Mouse (Mus musculus): Measurements from ENCODE around the gene Dpep3.
"Not testable (repeated sequence)": the region's sequence is repeated elsewhere in the genome, so short reads cannot be mapped to it uniquely, and the experiment has no call there.

The Dpep3 gene

GRCm38 (mm10) chr8:105990856-105991387 lies 11.7 kb upstream of the Dpep3 start, which contains the start of gene Dus2:
Gene Dus2 (plus strand): TSS chr8:105991337.
- in situ Hi-C loops (cut with MboI; ENCODE audit: low pct_unique_long_range_greater_than_20kb in 1 of 2, low sequenced_read_pairs in 2 of 2, unreplicated experiment in 1 of 2): no loop called here

- in situ Hi-C loops (cut with MboI; ENCODE audit: low pct_unique_long_range_greater_than_20kb in 1 of 2, low sequenced_read_pairs in 2 of 2, unreplicated experiment in 1 of 2): no loop called here
These were observed 9.3 kb upstream of the Dpep3 start for GRCm38 (mm10) chr8:105988546-105988945.

GRCm38 (mm10) chr8:105983406-105983805 lies 4.2 kb upstream of the Dpep3 start:
- in situ Hi-C loops (cut with MboI; ENCODE audit: low pct_unique_long_range_greater_than_20kb in 1 of 2, low sequenced_read_pairs in 2 of 2, unreplicated experiment in 1 of 2): not testable (repeated sequence)

GRCm38 (mm10) chr8:105981146-105981545 lies 1.9 kb upstream of the Dpep3 start:
- in situ Hi-C loops (cut with MboI; ENCODE audit: low pct_unique_long_range_greater_than_20kb in 1 of 2, low sequenced_read_pairs in 2 of 2, unreplicated experiment in 1 of 2): no loop called here

- in situ Hi-C loops (cut with MboI; ENCODE audit: low pct_unique_long_range_greater_than_20kb in 1 of 2, low sequenced_read_pairs in 2 of 2, unreplicated experiment in 1 of 2): no loop called here
These were observed 3.9 kb downstream of the Dpep3 start for GRCm38 (mm10) chr8:105975363-105975762.

GRCm38 (mm10) chr8:105971019-105971720 lies 8.1 kb downstream of the Dpep3 start:
- in situ Hi-C loops (cut with MboI; ENCODE audit: low pct_unique_long_range_greater_than_20kb in 1 of 2, low sequenced_read_pairs in 2 of 2, unreplicated experiment in 1 of 2): no loop called here

DNA sequence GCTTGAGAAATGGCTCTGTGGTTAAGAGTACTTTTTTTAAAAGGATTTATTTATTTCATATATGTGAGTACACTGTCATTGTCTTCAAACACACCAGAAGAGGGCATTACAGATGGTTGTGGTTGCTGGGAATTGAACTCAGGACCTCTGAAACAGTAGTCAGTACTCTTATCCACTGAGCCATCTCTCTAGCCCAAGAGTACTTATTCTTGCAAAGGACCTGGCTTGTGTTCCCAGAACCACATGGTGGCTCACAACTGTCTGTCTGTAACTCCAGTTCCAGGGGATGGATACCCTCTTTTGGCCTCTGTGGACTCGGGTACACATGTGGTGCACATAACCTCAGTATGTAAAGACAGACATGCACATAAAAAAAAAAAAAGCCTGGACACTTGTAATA lies 9.9 kb downstream of the Dpep3 start:
- in situ Hi-C loops (cut with MboI; ENCODE audit: low pct_unique_long_range_greater_than_20kb in 1 of 2, low sequenced_read_pairs in 2 of 2, unreplicated experiment in 1 of 2): no loop called here

GRCm38 (mm10) chr8:105966692-105967311 lies 12.4 kb downstream of the Dpep3 start:
- in situ Hi-C loops (cut with MboI; ENCODE audit: low pct_unique_long_range_greater_than_20kb in 1 of 2, low sequenced_read_pairs in 2 of 2, unreplicated experiment in 1 of 2): no loop called here

GRCm38 (mm10) chr8:105965905-105966341 lies 13.3 kb downstream of the Dpep3 start, which contains the start of gene Slc12a4:
Gene Slc12a4 (minus strand): TSS chr8:105966097.
- in situ Hi-C loops (cut with MboI; ENCODE audit: low pct_unique_long_range_greater_than_20kb in 1 of 2, low sequenced_read_pairs in 2 of 2, unreplicated experiment in 1 of 2): no loop called here

DNA sequence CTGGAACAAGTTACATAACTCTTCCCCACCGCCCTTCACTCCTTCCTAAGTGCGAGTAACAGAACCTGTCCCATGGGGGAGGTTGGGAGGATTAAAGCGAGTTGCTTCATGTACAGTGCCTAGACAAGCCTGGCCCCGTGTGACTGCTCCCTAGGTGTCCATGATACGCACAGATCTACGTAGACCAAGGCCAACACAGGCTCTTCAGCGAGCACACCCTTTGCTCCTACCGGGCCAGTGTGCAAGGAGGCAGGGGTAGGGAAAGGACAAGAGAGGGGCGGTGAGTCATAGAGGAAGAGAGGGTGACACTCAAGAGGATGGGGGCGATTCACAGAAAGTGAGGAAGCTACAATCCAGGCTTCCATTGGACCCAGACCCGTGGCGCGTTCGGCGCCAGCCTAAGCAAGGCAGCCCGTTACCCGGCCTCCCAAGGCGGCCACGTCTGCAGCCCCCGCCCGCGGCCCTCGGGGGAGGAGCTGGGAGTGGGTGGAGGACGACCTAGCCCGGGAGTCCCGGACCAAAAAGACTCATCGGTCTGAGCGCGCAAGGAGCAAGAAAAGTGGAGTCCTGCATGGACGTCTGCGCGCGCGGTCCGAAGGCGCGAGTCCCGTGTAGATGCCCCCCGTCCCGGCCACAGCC lies 13.8 kb downstream of the Dpep3 start:
- in situ Hi-C loops (cut with MboI; ENCODE audit: low pct_unique_long_range_greater_than_20kb in 1 of 2, low sequenced_read_pairs in 2 of 2, unreplicated experiment in 1 of 2): no loop called here

GRCm38 (mm10) chr8:105964506-105965265 lies 14.5 kb downstream of the Dpep3 start:
- in situ Hi-C loops (cut with MboI; ENCODE audit: low pct_unique_long_range_greater_than_20kb in 1 of 2, low sequenced_read_pairs in 2 of 2, unreplicated experiment in 1 of 2): no loop called here

DNA sequence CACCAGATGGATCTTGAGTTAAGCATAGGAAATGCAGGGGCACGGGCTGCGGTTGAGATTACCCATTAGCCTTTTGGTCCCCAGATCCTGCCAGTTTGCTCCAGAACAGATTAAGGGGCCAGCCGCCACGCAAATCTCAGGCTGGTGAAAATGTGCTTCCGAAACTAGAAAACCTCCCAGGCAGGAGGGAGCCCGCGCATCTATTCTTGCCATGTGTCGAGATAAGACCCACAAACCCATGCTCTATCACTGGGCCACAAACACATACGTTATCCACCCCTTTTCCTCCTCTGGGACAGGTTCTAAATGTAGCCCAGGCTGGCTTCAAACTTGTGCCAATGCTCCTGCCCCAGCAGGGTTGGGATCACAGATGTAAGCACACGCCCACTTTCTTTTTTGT lies 17.7 kb downstream of the Dpep3 start:
- in situ Hi-C loops (cut with MboI; ENCODE audit: low pct_unique_long_range_greater_than_20kb in 1 of 2, low sequenced_read_pairs in 2 of 2, unreplicated experiment in 1 of 2): no loop called here

DNA sequence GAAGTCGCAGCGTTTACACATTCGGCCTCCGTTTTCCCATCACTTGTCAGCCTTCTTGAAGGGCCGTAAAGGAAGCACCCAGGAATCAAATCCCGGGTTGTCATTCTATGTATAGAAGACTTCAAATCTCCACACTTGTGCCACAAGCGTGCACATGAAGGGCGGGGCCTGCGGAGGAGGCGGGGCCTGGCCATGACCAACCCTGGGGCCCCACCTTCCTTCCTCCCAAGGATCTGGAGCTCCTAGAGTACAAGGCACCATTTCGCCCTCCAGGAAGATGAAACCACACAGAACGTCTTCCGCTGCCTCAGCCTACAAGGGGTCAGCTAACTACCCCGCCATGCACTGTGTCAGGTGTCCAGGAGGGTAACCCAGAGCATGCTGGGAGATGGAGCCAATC lies 18.1 kb downstream of the Dpep3 start:
- in situ Hi-C loops (cut with MboI; ENCODE audit: low pct_unique_long_range_greater_than_20kb in 1 of 2, low sequenced_read_pairs in 2 of 2, unreplicated experiment in 1 of 2): no loop called here

DNA sequence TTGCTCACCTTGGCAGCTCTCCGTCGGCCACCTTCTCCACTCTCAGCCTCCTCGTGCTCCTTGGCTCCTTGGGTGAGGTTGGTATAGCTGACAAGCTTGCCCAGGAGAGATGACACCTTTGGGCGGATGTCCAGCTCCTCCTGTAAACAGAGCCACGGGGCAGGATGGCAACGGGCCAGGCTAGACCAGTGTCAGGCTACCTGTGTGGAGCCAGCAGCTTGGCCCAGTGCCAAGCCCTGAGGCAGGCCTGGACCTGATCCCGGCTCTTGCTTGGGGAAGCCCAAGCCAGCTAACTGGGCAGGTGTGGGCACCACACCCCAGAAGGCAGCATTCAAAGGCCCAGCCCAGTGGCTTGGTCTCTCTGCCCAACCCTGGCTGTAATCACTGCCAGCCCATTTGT lies 19.9 kb downstream of the Dpep3 start:
- in situ Hi-C loops (cut with MboI; ENCODE audit: low pct_unique_long_range_greater_than_20kb in 1 of 2, low sequenced_read_pairs in 2 of 2, unreplicated experiment in 1 of 2): no loop called here

DNA sequence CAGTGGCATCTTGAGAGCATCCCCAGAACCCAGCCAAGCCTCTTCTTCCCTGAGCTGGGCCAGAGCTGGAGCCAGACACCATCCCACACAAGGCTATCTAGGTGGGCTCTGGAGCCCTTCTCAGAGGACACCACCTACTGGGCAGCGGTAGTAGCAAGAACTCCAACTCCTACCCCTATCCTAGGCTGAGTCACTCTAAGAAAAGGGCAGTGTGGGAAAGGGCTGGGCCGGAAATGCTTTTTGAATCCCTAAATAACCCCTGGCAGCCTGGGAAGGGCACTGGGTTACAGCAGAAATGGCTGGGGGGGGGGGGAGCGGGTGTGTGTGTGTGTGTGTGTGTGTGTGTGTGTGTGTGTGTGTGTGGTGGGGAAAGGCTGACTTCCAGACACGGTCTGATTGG lies 21.4 kb downstream of the Dpep3 start:
- in situ Hi-C loops (cut with MboI; ENCODE audit: low pct_unique_long_range_greater_than_20kb in 1 of 2, low sequenced_read_pairs in 2 of 2, unreplicated experiment in 1 of 2): no loop called here

GRCm38 (mm10) chr8:105956556-105956955 lies 22.7 kb downstream of the Dpep3 start:
- in situ Hi-C loops (cut with MboI; ENCODE audit: low pct_unique_long_range_greater_than_20kb in 1 of 2, low sequenced_read_pairs in 2 of 2, unreplicated experiment in 1 of 2): no loop called here

DNA sequence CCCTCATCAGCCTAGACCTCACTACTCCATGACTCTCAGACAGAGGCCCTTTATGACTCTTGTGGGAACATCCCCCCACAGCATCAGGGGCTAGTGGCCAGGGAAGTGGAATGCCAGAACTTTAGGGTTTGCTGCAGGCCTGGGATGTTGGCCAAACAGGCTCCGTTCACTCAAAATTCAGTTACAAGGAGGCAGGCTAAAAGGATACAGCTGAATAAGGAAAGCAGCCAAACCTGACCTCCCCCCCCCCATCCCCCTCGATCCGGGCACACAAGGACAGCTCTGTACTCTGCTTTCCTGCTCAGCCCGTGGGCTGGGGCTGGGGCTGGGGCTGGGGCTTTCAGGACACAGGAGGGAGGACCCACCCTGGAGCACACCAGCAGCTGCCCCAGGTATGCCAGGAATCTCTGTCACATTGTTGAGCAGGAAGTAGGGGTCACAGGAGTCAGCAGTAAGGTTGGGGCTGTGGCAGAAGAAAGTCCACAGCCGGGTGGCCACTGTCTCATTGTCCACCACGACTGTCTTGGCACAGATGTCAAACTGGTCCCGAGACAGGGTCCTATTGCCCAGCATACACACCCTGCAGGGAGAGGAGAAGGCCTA lies 28.1 kb downstream of the Dpep3 start:
- in situ Hi-C loops (cut with MboI; ENCODE audit: low pct_unique_long_range_greater_than_20kb in 1 of 2, low sequenced_read_pairs in 2 of 2, unreplicated experiment in 1 of 2): no loop called here

GRCm38 (mm10) chr8:105949350-105949749 lies 29.9 kb downstream of the Dpep3 start:
- in situ Hi-C loops (cut with MboI; ENCODE audit: low pct_unique_long_range_greater_than_20kb in 1 of 2, low sequenced_read_pairs in 2 of 2, unreplicated experiment in 1 of 2): no loop called here

All from mouse embryonic stem cell (cell line).